23 mouse cellular contexts compared by ENCODE assay signal in the genomic region with DNA sequence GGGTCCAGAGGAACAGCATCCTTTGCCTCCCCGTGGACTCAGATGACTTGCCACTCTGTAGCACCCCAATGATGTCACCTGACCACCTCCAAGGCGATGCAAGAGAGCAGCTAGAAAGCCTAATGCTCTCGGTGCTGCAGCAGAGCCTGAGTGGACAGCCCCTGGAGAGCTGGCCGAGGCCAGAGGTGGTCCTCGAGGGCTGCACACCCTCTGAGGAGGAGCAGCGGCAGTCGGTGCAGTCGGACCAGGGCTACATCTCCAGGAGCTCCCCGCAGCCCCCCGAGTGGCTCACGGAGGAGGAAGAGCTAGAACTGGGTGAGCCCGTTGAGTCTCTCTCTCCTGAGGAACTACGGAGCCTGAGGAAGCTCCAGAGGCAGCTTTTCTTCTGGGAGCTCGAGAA. TPM values are rescaled to one million over a fixed set of nuclear protein-coding genes. Genes with fewer than 3 reads are reported as not detected.
DNase-seq lines count a peak whose midpoint lies in the region; ATAC-seq lines count a peak whose summit lies in the region.
"Had no signal": no experiment of that assay in that cellular context is flagged by ENCODE, and none has a peak within 500 bp of the region (broad histone marks: within the 10 kb centered on the region; RNA-seq: fewer than 3 reads in every experiment).

No protein-coding gene starts in this region.

- 88% methylated on average over 14 of the region's 14 CpGs for WGBS in heart, embryonic 12.5 days
- WGBS in midbrain, embryonic 10.5 days = 93% methylated on average over 14 of the region's 14 CpGs
- WGBS in midbrain, embryonic 14.5 days = 92% methylated on average over 14 of the region's 14 CpGs
- WGBS in hindbrain, embryonic 10.5 days = 91% methylated on average over 14 of the region's 14 CpGs

- H3K4me1 ChIP-seq in heart, embryonic 12.5 days (replicated peaks) = peaks cover 18% of the 10 kb centered on the region
- H3K4me1 ChIP-seq in midbrain, embryonic 10.5 days = peaks cover 8% of the 10 kb centered on the region
- H3K4me1 ChIP-seq in midbrain, embryonic 14.5 days (ENCODE audit: control insufficient read depth, insufficient read depth, low read length) = no peaks in the 10 kb centered on the region
- H3K4me1 ChIP-seq in hindbrain, embryonic 10.5 days (replicated peaks) = no peaks in the 10 kb centered on the region; the same call in 1 of the 2 replicates

- H3K27ac ChIP-seq in heart, embryonic 12.5 days (ENCODE audit: poor library complexity, severe bottlenecking) = no peak overlapping the region
- 0 out of 2 replicates have a peak overlapping the region, but pooled peaks have one; percentile 28 for H3K27ac ChIP-seq in midbrain, embryonic 10.5 days (replicated peaks)
- no peak overlapping the region for H3K27ac ChIP-seq in midbrain, embryonic 14.5 days (replicated peaks; ENCODE audit: low read depth, low read length)
- no peak overlapping the region for H3K27ac ChIP-seq in hindbrain, embryonic 10.5 days
- H3K27ac ChIP-seq: embryonic facial prominence, embryonic 13.5 days; embryonic facial prominence, embryonic 15.5 days had no signal

- no peaks in the 10 kb centered on the region for H3K9me3 ChIP-seq in heart, embryonic 12.5 days (replicated peaks)
- no peaks in the 10 kb centered on the region for H3K9me3 ChIP-seq in midbrain, embryonic 10.5 days (replicated peaks)
- H3K9me3 ChIP-seq in midbrain, embryonic 14.5 days (ENCODE audit: control insufficient read depth, low read length) = no peaks in the 10 kb centered on the region
- H3K9me3 ChIP-seq in hindbrain, embryonic 10.5 days = no peaks in the 10 kb centered on the region
- H3K9me3 ChIP-seq: embryonic facial prominence, embryonic 13.5 days; embryonic facial prominence, embryonic 15.5 days; G1E had no signal

- H3K27me3 ChIP-seq in heart, embryonic 12.5 days (replicated peaks) = peaks cover 6% of the 10 kb centered on the region; the same call in 1 of the 2 replicates
- no peaks in the 10 kb centered on the region for H3K27me3 ChIP-seq in midbrain, embryonic 10.5 days (ENCODE audit: low read depth, poor library complexity, severe bottlenecking)
- no peaks in the 10 kb centered on the region for H3K27me3 ChIP-seq in midbrain, embryonic 14.5 days (ENCODE audit: control insufficient read depth, insufficient read depth, low read length)
- H3K27me3 ChIP-seq in hindbrain, embryonic 10.5 days (ENCODE audit: insufficient read depth, poor library complexity, severe bottlenecking) = no peaks in the 10 kb centered on the region
- H3K27me3 ChIP-seq: CH12.LX; embryonic facial prominence, embryonic 13.5 days; embryonic facial prominence, embryonic 15.5 days; Patski had no signal

- H3K4me2 ChIP-seq in heart, embryonic 12.5 days = no peak overlapping the region
- no peak overlapping the region for H3K4me2 ChIP-seq in midbrain, embryonic 14.5 days (ENCODE audit: low read length)
- H3K4me2 ChIP-seq: embryonic facial prominence, embryonic 13.5 days; embryonic facial prominence, embryonic 15.5 days had no signal

- no peak overlapping the region for H3K4me3 ChIP-seq in heart, embryonic 12.5 days
- H3K4me3 ChIP-seq in midbrain, embryonic 10.5 days = no peak overlapping the region
- H3K4me3 ChIP-seq in midbrain, embryonic 14.5 days (replicated peaks; ENCODE audit: low read depth, low read length) = no peak overlapping the region
- no peak overlapping the region for H3K4me3 ChIP-seq in hindbrain, embryonic 10.5 days
- H3K4me3 ChIP-seq: embryonic facial prominence, embryonic 13.5 days; embryonic facial prominence, embryonic 15.5 days had no signal

- no peak overlapping the region for H3K9ac ChIP-seq in heart, embryonic 12.5 days
- no peak overlapping the region for H3K9ac ChIP-seq in midbrain, embryonic 14.5 days (replicated peaks; ENCODE audit: low read length)
- H3K9ac ChIP-seq: embryonic facial prominence, embryonic 13.5 days; embryonic facial prominence, embryonic 15.5 days had no signal

- H3K36me3 ChIP-seq in heart, embryonic 12.5 days = peaks cover 7% of the 10 kb centered on the region; the same call in 1 of the 2 replicates
- peaks cover 18% of the 10 kb centered on the region for H3K36me3 ChIP-seq in midbrain, embryonic 10.5 days
- H3K36me3 ChIP-seq in midbrain, embryonic 14.5 days (ENCODE audit: control insufficient read depth, insufficient read depth, low read length) = no peaks in the 10 kb centered on the region
- peaks cover 37% of the 10 kb centered on the region for H3K36me3 ChIP-seq in hindbrain, embryonic 10.5 days

- ATAC-seq in heart, embryonic 12.5 days (ENCODE audit: insufficient number of reproducible peaks, low FRiP score) = no peak
- ATAC-seq in midbrain, embryonic 14.5 days (ENCODE audit: low FRiP score, low TSS enrichment) = no peak
- ATAC-seq: activated CD4-positive, CD25-positive, alpha-beta regulatory T cell, adult 4 months; CD4-positive, CD25-positive, alpha-beta regulatory T cell, adult 4 months; forebrain, embryonic 14.5 days; forebrain, embryonic 16.5 days had no signal

- DNase-seq in heart, adult 11 months = peak; percentile 91
- DNase-seq in midbrain, embryonic 10.5 days (ENCODE audit: low spot score) = no peak
- no peak for DNase-seq in midbrain, embryonic 14.5 days
- no peak for DNase-seq in hindbrain, embryonic 10.5 days (ENCODE audit: low spot score)
- DNase-seq: adrenal gland, adult 8-10 months; adrenal gland, postnatal 14 days; cerebellum, adult 11 months; cerebellum, adult 18-20 months; cerebellum, adult 8-10 months; cerebellum, adult 9-11 months; cerebellum, postnatal 14 days; cerebellum, postnatal 36 days; embryo, embryonic 11 days had no signal

RNA-seq across cellular contexts. Expression of a gene that starts 11.6 kb away (rescaled TPM):
- 0.10 and 0.15 TPM in 2 replicates for polyA plus RNA-seq in heart, embryonic 12.5 days (2016; fragmentation: Nextera tagmentation; extraction: Ambion mirVana)
- 0.49 and 0.79 TPM in 2 replicates for polyA plus RNA-seq in midbrain, embryonic 10.5 days (2016; fragmentation: Nextera tagmentation; extraction: Ambion mirVana)
- polyA plus RNA-seq in midbrain, embryonic 14.5 days (2014; fragmentation: Nextera tagmentation; extraction: Ambion mirVana) = 4.4 and 6.3 TPM in 2 replicates
- 0.52 and 1.1 TPM in 2 replicates for polyA plus RNA-seq in hindbrain, embryonic 10.5 days (2016; fragmentation: Nextera tagmentation; extraction: Ambion mirVana)
- polyA plus RNA-seq: G1E had no signal

RNA-seq across cellular contexts. Expression of a gene that starts 19.0 kb away (rescaled TPM):
- 5.9 and 7.3 TPM in 2 replicates for polyA plus RNA-seq in heart, embryonic 12.5 days (2016; fragmentation: Nextera tagmentation; extraction: Ambion mirVana)
- polyA plus RNA-seq in midbrain, embryonic 10.5 days (2016; fragmentation: Nextera tagmentation; extraction: Ambion mirVana) = 4.8 and 5.1 TPM in 2 replicates
- polyA plus RNA-seq in midbrain, embryonic 14.5 days (2014; fragmentation: Nextera tagmentation; extraction: Ambion mirVana) = 1.6 and 2.8 TPM in 2 replicates
- polyA plus RNA-seq in hindbrain, embryonic 10.5 days (2016; fragmentation: Nextera tagmentation; extraction: Ambion mirVana) = 5.4 and 6.2 TPM in 2 replicates

RNA-seq across cellular contexts. Expression of a gene that starts 49.1 kb away (rescaled TPM):
- polyA plus RNA-seq in heart, embryonic 12.5 days (2016; fragmentation: Nextera tagmentation; extraction: Ambion mirVana) = 16.0 and 17.9 TPM in 2 replicates
- polyA plus RNA-seq in midbrain, embryonic 10.5 days (2016; fragmentation: Nextera tagmentation; extraction: Ambion mirVana) = 21.0 and 21.6 TPM in 2 replicates
- 9.6 and 10.9 TPM in 2 replicates for polyA plus RNA-seq in midbrain, embryonic 14.5 days (2014; fragmentation: Nextera tagmentation; extraction: Ambion mirVana)
- 21.3 and 22.2 TPM in 2 replicates for polyA plus RNA-seq in hindbrain, embryonic 10.5 days (2016; fragmentation: Nextera tagmentation; extraction: Ambion mirVana)
